Comparison of ENCODE assay signal across 26 mouse cellular contexts in the genomic region with DNA sequence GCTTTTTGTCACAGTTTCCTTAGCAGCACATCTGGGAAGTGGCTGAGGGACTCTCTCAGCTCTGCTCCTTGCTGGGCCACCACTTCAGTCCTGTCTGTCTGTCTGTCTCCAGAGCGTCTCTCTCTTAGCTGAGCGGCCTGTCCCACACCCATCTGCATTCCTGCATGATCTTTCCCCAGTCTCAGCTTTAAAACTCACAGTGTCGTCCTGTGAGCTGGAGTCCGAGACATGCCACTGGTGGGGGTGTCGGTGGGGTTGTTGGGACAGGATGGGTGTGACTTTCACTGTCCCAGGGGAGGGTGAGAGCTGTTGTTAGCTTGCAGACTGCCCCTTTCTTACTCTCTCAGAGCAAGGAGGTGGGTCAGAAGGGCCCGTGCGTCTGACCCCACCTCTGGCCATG. TPM values are rescaled to one million over a fixed set of nuclear protein-coding genes. Genes with fewer than 3 reads are reported as not detected.
"Had no signal": no experiment of that assay in that cellular context is flagged by ENCODE, and none has a peak within 500 bp of the region (broad histone marks: within the 10 kb centered on the region; RNA-seq: fewer than 3 reads in every experiment).

No protein-coding gene starts in this region.

- H3K4me3 ChIP-seq: embryonic facial prominence, embryonic 10.5 days; embryonic facial prominence, embryonic 12.5 days; embryonic facial prominence, embryonic 13.5 days; embryonic facial prominence, embryonic 15.5 days; erythroblast, embryonic 14.5 days; forebrain, embryonic 10.5 days; forebrain, embryonic 12.5 days; forebrain, embryonic 13.5 days; forebrain, embryonic 15.5 days; gastrocnemius, adult 2 months; heart, adult 2 months; heart, embryonic 10.5 days had no signal

- H3K36me3 ChIP-seq: embryonic facial prominence, embryonic 10.5 days; embryonic facial prominence, embryonic 12.5 days; embryonic facial prominence, embryonic 13.5 days; embryonic facial prominence, embryonic 15.5 days; forebrain, embryonic 10.5 days; forebrain, embryonic 12.5 days; heart, embryonic 10.5 days had no signal

- H3K4me1 ChIP-seq: embryonic facial prominence, embryonic 12.5 days had no signal

- H3K9me3 ChIP-seq: embryonic facial prominence, embryonic 10.5 days; embryonic facial prominence, embryonic 12.5 days; embryonic facial prominence, embryonic 13.5 days; embryonic facial prominence, embryonic 15.5 days; forebrain, embryonic 10.5 days; forebrain, embryonic 12.5 days; forebrain, embryonic 13.5 days; forebrain, embryonic 15.5 days; heart, embryonic 10.5 days had no signal

- H3K9ac ChIP-seq: embryonic facial prominence, embryonic 12.5 days; embryonic facial prominence, embryonic 13.5 days; embryonic facial prominence, embryonic 15.5 days; forebrain, embryonic 12.5 days; forebrain, embryonic 13.5 days; forebrain, embryonic 15.5 days; forebrain, postnatal 0 days had no signal

- H3K27ac ChIP-seq: embryonic facial prominence, embryonic 10.5 days; embryonic facial prominence, embryonic 12.5 days; embryonic facial prominence, embryonic 13.5 days; embryonic facial prominence, embryonic 15.5 days; forebrain, embryonic 10.5 days; forebrain, embryonic 12.5 days; forebrain, embryonic 13.5 days; forebrain, embryonic 15.5 days; gastrocnemius, adult 2 months; heart, adult 2 months; heart, embryonic 10.5 days had no signal

- DNase-seq: cerebellum, adult 9-11 months; cerebellum, postnatal 14 days; cerebellum, postnatal 25 days; cerebellum, postnatal 36 days; forebrain, postnatal 0 days; gastrocnemius, adult 2 months; gastrocnemius, postnatal 10 days; gastrocnemius, postnatal 14 days; gastrocnemius, postnatal 25 days; gastrocnemius, postnatal 36 days; heart, adult 11 months; heart, adult 18-20 months; heart, adult 2 months had no signal

- H3K4me2 ChIP-seq: embryonic facial prominence, embryonic 12.5 days; embryonic facial prominence, embryonic 13.5 days; embryonic facial prominence, embryonic 15.5 days; forebrain, embryonic 12.5 days; forebrain, embryonic 13.5 days; forebrain, embryonic 15.5 days; heart, embryonic 11.5 days had no signal

- ATAC-seq: forebrain, embryonic 13.5 days; forebrain, embryonic 14.5 days; forebrain, embryonic 15.5 days; forebrain, embryonic 16.5 days; forebrain, postnatal 0 days had no signal

RNA-seq across cellular contexts. Expression of a gene that starts 17.2 kb away (rescaled TPM):
- polyA plus RNA-seq: heart, embryonic 10.5 days had no signal
